Mouse (Mus musculus): ENCODE data around the gene Dock9.

Gene Dock9

GRCm38 (mm10) chr14:121617645-121618390 lies 179.8 kb downstream of the Dock9 start:
- DNase-seq = peak; percentile 81

DNA sequence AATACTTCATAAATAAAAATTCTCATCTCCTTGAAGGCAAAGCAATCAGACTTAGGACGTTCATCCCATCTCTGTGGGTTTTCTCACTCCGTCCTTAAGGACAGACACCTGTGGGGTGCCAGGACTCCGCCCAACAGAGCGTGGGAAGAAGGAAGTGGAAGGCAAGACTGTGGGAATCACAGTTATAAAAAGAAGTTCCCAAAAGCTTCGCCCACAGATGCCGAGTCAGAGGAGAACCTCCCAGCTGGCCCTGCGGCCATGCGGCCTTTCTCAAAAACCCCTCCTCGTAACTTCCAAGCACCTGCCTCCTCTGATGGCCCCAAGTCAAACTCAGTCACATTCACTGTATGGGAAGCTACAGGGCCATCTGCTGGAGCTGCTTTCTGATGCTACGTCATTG lies 182.2 kb downstream of the Dock9 start:
- DNase-seq = peak; percentile 87

DNA sequence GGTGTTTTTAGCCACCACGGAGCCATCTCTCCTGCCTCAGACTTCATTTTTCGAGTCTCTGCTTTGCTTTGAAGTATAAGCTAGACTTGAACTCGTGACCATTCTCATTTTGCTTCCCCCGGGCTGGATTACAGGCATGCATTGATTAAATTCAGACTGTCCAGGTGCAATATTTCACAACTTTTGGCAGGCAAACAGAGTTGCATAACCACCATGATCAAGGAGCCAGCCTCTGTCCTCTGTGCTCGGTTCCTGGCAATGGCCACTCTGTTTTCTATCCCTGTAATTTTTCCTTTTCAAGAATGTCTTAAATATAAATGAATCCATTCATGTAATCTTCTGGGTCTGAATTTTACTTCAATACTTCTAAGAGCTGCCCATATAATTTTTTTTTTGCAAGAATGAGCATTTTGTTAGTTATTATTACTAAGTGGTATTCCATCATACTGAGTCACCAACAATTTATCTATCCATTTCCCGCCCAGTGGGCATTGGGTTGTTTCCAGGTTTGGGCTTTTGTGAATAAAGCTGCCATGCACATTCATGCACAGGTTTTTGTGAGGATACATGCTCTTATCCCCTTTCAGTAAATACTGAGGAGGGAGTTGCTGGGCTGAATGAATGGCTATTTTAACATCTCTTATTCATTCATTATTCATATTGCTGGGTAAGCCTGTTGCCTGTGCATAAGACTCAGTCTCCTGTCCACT lies 183.0 kb downstream of the Dock9 start:
- peak; percentile 94 for DNase-seq

DNA sequence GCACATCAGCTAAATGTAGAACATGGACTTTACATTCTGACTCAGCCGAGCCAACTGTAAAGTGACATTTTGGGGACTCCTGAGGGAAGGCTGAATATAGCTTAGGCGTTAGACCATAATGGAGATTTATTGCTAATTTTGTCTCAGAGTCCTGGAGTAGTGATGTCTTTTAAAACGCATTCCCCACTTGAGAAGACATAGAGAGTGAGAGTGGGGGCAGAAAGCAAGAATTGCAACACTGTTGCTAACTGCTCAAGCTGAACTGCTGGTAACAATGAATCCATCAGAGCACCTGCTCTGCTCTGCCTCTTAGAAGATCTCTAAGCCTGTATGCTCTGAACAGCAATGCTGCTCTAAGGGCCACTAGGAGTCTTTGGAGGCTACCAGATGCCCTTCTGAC lies 184.1 kb downstream of the Dock9 start:
- DNase-seq = peak; percentile 4

DNA sequence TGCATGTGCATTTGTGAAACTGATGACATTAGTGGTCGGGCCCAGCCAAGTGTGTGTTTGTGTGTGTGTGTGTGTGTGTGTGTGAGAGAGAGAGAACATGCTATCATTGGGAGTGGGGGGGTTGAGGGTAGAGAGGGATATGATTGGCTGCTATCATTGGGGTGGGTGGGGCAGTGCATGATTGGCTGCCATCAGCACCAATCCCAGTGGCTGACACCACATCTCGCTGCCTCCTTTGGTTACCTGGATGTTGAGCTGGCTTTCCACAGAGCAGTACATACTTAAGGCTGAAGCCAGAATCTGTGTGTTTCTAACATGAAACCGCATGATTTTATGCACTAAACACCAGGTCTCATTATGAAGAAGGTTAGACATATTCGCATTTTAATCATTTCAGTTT lies 184.7 kb downstream of the Dock9 start:
- peak; percentile 84 for DNase-seq

DNA sequence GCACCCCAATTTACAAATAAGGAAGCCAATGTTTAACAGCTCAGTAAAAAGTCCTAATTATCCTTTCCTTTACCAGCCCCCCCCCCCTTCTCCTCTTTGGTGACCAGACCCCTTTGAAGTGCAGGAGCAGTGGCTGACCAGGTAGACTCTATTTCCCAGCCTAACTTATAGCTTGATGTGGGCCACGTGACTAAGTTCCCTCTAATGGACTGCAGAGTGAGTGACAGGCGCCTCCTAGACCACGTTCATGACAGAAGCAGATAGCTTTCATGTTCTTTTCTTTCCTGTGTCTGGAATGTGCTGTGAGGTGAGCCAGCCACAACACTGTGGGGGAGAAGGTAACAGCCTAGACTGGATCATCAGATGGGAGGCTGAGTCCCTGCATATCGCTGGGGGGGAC lies 186.1 kb downstream of the Dock9 start:
- DNase-seq = peak; percentile 68

- DNase-seq = peak; percentile 79
Measured at GRCm38 (mm10) chr14:121611098-121611497, 186.5 kb downstream of the Dock9 start.

DNA sequence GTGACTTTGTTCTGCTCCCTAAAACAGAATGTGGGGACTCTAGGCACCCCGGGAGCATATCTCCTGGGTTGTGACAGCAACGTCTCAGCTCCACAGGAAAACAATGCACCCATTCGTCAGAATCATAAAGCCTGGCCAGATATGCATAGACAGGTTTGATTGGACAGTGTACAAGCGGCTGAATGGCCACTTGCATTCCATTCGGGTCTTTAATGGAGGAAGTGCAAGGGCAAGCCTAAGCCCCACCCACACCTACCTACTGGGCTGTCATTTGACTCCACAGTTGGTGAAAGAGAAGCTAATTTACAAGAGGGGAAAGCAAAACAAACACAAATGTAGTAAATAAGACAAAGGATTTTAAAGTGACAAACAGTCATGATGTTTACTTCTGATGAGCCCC lies 189.1 kb downstream of the Dock9 start:
- peak; percentile 18 for DNase-seq

- DNase-seq = peak; percentile 88
Measured at GRCm38 (mm10) chr14:121606433-121606832, 191.2 kb downstream of the Dock9 start.

DNA sequence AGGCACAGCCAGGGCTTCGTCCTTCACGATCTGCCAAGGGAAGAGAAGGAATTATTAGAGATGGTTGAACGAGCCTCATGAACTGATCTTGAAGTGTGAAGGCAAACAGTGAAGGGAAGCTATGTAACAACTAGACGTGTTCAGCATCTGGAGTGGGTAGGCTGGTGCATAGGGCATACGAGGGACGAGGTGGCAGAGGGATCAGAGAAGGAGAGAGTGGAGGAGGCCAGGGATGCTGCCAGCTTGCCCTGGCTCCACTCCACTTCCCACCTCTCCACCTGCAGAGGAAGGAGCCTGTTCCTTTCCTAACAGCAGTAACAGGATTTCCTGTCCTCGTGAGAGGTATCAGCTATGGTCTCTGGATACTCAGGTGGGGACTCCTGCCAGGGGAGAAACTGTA lies 192.4 kb downstream of the Dock9 start:
- DNase-seq = peak; percentile 82

GRCm38 (mm10) chr14:121604565-121604964 lies 193.1 kb downstream of the Dock9 start:
- peak; percentile 14 for DNase-seq

- DNase-seq = no peak
Measured at GRCm38 (mm10) chr14:121602610-121603009, 195.0 kb downstream of the Dock9 start.

DNA sequence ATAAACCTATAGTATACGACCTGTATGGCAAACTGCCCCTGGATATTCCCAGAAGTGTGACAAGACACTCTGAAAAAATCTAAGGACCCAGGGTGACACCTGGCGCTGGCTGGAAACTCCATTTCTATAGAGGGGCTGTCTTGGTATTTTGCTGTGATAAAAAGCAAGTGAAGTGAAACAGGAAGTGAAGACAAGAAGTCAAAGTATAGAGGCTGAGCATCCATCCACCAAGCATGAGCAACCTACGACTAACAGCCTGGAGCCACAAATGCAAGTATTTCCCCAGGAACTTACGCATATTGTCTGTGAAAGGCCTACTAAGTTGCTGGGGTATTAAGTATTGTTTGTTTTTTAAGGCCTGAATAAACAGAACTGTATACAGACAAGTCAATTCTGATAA lies 197.1 kb downstream of the Dock9 start:
- no peak for DNase-seq

GRCm38 (mm10) chr14:121597073-121597472 lies 200.6 kb downstream of the Dock9 start:
- DNase-seq = no peak

- no peak for DNase-seq
Measured at GRCm38 (mm10) chr14:121596631-121597030, 201.0 kb downstream of the Dock9 start.

DNA sequence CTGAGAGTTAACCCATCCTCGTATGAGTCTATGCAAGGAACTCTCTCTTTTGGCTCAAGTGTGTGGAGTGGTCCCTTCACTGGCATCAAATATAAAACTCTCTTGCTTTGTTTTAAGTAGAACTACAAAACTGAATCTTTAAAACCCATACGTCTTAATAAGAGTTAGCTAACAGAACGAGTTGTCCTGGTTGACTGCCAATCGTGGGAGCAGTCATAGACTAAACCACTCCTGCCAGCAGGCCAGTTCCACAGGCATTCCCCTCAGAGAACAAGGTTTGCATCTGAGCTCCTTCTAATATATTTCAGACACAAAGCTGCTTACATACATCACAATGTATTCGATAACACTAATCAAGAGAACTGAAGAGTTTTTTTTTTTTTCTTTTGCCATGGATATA lies 203.0 kb downstream of the Dock9 start:
- no peak for DNase-seq

DNA sequence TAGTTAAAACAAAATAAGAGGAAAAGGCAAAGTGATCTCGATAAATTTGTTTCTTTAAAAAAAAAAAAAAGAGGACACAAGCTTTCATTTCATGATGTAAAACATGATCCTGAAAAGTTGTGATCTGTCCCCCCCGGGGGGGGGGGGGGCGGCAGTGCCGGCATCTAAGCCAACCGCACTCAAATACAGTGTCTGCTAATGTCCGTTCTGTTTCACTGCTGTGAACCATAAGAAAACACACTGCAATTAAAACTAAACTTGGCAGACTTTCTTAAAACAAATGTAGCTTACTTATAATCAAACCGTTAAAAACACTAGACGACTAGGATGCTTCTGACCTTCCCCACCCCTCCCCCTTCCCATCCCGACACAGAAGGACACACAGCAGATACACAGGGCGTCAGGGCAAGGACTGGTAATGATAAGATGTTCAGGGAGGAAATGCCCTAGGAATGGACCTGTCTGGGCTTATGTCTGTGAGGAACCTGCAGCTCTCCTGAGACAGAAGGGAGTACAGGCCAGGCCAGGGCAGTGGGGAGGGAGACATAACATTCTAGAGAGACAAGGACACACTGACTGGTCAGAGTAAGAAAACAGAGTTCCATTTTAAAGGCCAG lies 204.2 kb downstream of the Dock9 start:
- DNase-seq = no peak

DNA sequence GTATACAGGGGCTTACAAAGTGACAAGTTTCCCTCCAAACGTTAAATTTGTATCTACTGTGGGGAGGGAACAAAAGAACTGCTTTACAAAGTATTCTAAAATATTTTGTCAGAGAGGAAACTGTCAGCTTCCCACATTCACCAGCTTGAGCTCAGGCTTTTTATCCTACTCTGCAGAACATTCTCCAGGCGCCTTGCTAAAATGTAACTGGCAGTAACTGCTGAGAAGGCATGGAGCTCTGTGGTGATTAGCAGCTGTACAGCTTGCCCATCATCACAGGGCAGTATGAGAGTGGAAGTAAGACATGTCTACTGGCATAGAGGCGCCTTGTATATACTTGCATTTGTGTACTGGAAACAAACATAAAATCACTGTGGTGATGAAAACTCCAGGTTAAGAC lies 204.7 kb downstream of the Dock9 start:
- no peak for DNase-seq

GRCm38 (mm10) chr14:121592356-121592755 lies 205.3 kb downstream of the Dock9 start:
- no peak for DNase-seq

- peak; percentile 95 for DNase-seq
Measured at GRCm38 (mm10) chr14:121589097-121589725, 208.4 kb downstream of the Dock9 start.

GRCm38 (mm10) chr14:121588451-121588850 lies 209.2 kb downstream of the Dock9 start:
- no peak for DNase-seq

DNA sequence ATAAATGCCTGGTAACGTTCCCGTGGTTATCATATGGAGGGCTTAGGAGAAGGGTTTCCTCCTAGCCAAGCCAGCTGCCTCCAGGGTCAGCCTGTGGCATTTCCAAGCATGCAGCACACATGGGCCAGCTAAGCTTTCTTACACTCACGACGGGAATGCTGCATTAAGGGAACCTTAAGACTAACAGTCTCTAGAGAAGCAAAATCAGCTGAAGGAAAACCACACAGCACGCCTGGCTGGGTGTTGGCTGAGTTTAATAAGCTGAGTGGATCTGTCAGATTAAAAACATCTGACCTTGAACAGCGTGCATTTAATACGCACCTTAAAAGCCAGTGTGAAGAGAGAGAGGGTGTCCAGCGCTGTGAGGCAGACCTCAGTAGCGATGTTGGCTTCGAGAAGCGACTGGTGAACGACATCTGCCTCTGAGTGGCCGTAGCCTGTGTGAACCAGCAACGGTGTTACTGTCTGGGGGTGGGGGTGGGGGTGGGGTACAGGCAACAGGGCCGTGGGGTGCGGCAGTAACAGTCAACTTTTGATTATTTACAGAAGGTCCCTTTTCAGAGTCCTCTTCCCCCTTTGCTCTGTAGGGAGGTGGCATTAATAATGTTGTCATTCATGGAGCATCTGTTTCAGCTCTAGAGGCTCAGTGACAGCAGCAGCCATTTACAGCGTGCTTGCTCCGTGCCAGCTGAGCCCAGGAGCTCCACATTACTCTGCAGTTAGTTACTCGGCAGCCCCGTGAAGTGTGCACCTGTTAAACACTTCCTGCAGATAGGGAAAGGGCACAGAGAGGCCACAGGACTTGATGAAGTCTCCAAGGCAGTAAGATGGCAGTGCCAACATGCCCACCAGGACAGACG lies 211.5 kb downstream of the Dock9 start:
- DNase-seq = no peak

DNA sequence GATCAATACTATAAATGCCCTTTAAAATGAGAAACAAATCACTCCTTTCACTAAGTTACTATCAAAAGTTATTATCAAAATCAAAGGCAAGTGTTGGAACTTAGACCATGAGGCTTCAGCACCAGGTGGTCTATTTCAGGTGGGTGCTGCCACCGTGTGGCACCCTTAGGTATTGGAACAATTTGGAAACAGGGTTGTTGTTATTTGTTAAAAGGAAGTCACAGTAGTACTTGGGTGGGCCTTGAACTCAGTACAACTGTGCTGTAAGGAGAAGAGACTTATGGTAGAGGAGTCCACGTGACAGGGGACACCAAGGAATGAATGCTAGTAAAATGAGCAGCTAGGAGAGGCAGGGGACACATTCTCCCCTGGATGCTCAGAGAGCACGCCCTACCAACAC lies 218.6 kb downstream of the Dock9 start:
- DNase-seq = no peak

Data from heart, adult 11 months (tissue).